Comparison of ENCODE assay signal across 8 mouse cellular contexts in genomic region chr17:47501946-47502706, GRCm38 (mm10). TPM values are rescaled to one million over a fixed set of nuclear protein-coding genes. Genes with fewer than 3 reads are reported as not detected.
DNase-seq lines count a peak whose midpoint lies in the region; ATAC-seq lines count a peak whose summit lies in the region.

Gene Taf8 (minus strand): TSS chr17:47502292.

- peak within 1 kb of the TSS; percentile 78 for H3K27ac ChIP-seq in hindbrain, embryonic 14.5 days

- H3K9me3 ChIP-seq in hindbrain, embryonic 14.5 days (ENCODE audit: control insufficient read depth, low read length): no peaks in the 10 kb centered on the region

- peak; percentile 97 for ATAC-seq in hindbrain, embryonic 14.5 days (ENCODE audit: low FRiP score)

- H3K9ac ChIP-seq in hindbrain, embryonic 14.5 days: peak within 1 kb of the TSS; percentile 69

- 2% methylated on average over 40 of the region's 40 CpGs for WGBS in hindbrain, embryonic 14.5 days

- H3K4me2 ChIP-seq in hindbrain, embryonic 14.5 days (replicated peaks): peak within 1 kb of the TSS; percentile 91

- peaks cover 15% of the 10 kb centered on the region for H3K4me1 ChIP-seq in hindbrain, embryonic 14.5 days (replicated peaks; ENCODE audit: control insufficient read depth, insufficient read depth, low read length)

- DNase-seq in R1 (ENCODE audit: low read depth, low spot score): peak; percentile 99
- peak; percentile 95 to 97 for DNase-seq in cerebellum, postnatal 25 days
- DNase-seq in frontal cortex, postnatal 25 days (ENCODE audit: low spot score in 2 of 2): peak; percentile 88 to 91
- peak; percentile 89 for DNase-seq in hindbrain, embryonic 14.5 days (ENCODE audit: low spot score)
- peak; percentile 94 to 95 for DNase-seq in layer of hippocampus, postnatal 36 days
- peak; percentile 96 for DNase-seq in lung, postnatal 36 days
- DNase-seq in retina, postnatal 1 day: peak; percentile 97
- peak; percentile 90 to 97 for DNase-seq in urinary bladder, adult 18-20 months (ENCODE audit: low spot score in 2 of 2)

- H3K27me3 ChIP-seq in hindbrain, embryonic 14.5 days (ENCODE audit: control insufficient read depth, insufficient read depth, low read length): no peaks in the 10 kb centered on the region

- H3K36me3 ChIP-seq in hindbrain, embryonic 14.5 days (replicated peaks; ENCODE audit: control insufficient read depth, insufficient read depth): peaks cover 30% of the 10 kb centered on the region

- H3K4me3 ChIP-seq in hindbrain, embryonic 14.5 days (replicated peaks; ENCODE audit: low read length): peak within 1 kb of the TSS; percentile 81

RNA-seq across cellular contexts. Expression of gene Taf8, which starts in this region (rescaled TPM):
- 16.4 and 16.9 TPM in 2 replicates for polyA plus RNA-seq in hindbrain, embryonic 14.5 days (2014; fragmentation: Nextera tagmentation; extraction: Ambion mirVana)
- total RNA-seq in layer of hippocampus, postnatal 36 days (2021): 10 to 100 TPM; 20.9 to 22.3 TPM

Comparison
In these comparisons a context has a peak if more than half of its experiments do, and no peak if none do; other contexts are left out.
1. Peak in every context shown above with its lines: DNase-seq, ATAC-seq, H3K4me3 ChIP-seq and H3K27ac ChIP-seq.